Mouse (Mus musculus) heart, embryonic 13.5 days (tissue): ENCODE data around the gene Ttc13. TPM values are rescaled to one million over a fixed set of nuclear protein-coding genes. Genes with fewer than 3 reads are reported as not detected.

Source experiments
- ATAC-seq: fragments of 200-750 bp; cut with Nextera tagmentation; 2 replicates; pipeline ENCODE4 v1.8.0; 2017; ENCODE audit warnings: moderate TSS enrichment; ENCODE audit not compliant: insufficient number of reproducible peaks, low FRiP score, low TSS enrichment; ENCODE audit errors: extremely low read depth
- H3K27ac ChIP-seq: fragments of 300-500 bp; sonication (generic); replicated peaks from 2 replicates; pipeline ENCODE4 v1.5.1; 2015; ENCODE audit warnings: moderate library complexity, mild to moderate bottlenecking, inconsistent platforms
- H3K27me3 ChIP-seq: fragments of 300-500 bp; sonication (generic); replicated peaks from 2 replicates; pipeline ENCODE4 v1.6.1; 2015; ENCODE audit warnings: mild to moderate bottlenecking, inconsistent platforms
- H3K36me3 ChIP-seq: fragments of 300-500 bp; sonication (generic); 2 replicates; pipeline ENCODE4 v1.6.1; 2015; ENCODE audit warnings: mild to moderate bottlenecking, inconsistent platforms
- H3K4me1 ChIP-seq: fragments of 300-500 bp; sonication (generic); 2 replicates; pipeline ENCODE4 v1.6.1; 2015; ENCODE audit warnings: inconsistent platforms
- H3K4me2 ChIP-seq: fragments of 300-500 bp; sonication (generic); 2 replicates; pipeline ENCODE4 v1.6.1; 2015; ENCODE audit warnings: inconsistent platforms, mild to moderate bottlenecking, moderate library complexity
- H3K4me3 ChIP-seq: fragments of 300-500 bp; sonication (generic); 2 replicates; pipeline ENCODE4 v1.5.1; 2015; ENCODE audit warnings: moderate library complexity, mild to moderate bottlenecking, inconsistent platforms
- H3K9ac ChIP-seq: fragments of 300-500 bp; sonication (generic); 2 replicates; pipeline ENCODE4 v1.6.1; 2015; ENCODE audit warnings: inconsistent platforms, mild to moderate bottlenecking, moderate library complexity
- H3K9me3 ChIP-seq: fragments of 300-500 bp; sonication (generic); 2 replicates; pipeline ENCODE4 v1.6.1; 2016; ENCODE audit warnings: inconsistent platforms
- WGBS: fragments of 180-500 bp; shearing (Covaris S2); methylation state at CpG from one replicate; pipeline ENCODE4 v1.1.7; 2015; ENCODE audit warnings: mixed read lengths; 5-methylcytosine and 5-hydroxymethylcytosine counted together
- polyA plus RNA-seq: library from polyadenylated mRNA; unstranded; fragments of >200 nt; fragmentation: Nextera tagmentation; extraction: Ambion mirVana; gene quantifications from 2 replicates; pipeline ENCODE4 v1.2.1, GENCODE M21; 2015

The Ttc13 gene
- polyA plus RNA-seq, 1 experiment from 2014 or later = 27.0 TPM

GRCm38 (mm10) chr8:124703526-124703925 lies 18.3 kb downstream of the Ttc13 start:
- 64% methylated on average over 4 of the region's 4 CpGs for WGBS
- Histone ChIP-seq H3K4me3 (no peak overlapping the region), H3K27me3 (no peaks in the 10 kb centered on the region), H3K9me3 (no peaks in the 10 kb centered on the region), H3K27ac (no peak overlapping the region; the same call in 1 of the 2 replicates), H3K4me1 (no peaks in the 10 kb centered on the region), H3K4me2 (no peak overlapping the region), H3K36me3 (peaks cover 68% of the 10 kb centered on the region), H3K9ac (no peak overlapping the region)
- ATAC-seq = no peak

- no peak for ATAC-seq
- H3K9ac ChIP-seq = no peak overlapping the region
- no peak overlapping the region for H3K4me2 ChIP-seq
- no peak overlapping the region for H3K4me3 ChIP-seq
- H3K4me1 ChIP-seq = no peaks in the 10 kb centered on the region
- H3K27me3 ChIP-seq = no peaks in the 10 kb centered on the region
- H3K9me3 ChIP-seq = no peaks in the 10 kb centered on the region
- WGBS = 64% methylated on average over 3 of the region's 3 CpGs
- peaks cover 73% of the 10 kb centered on the region for H3K36me3 ChIP-seq
- H3K27ac ChIP-seq = no peak overlapping the region
Measured at GRCm38 (mm10) chr8:124702183-124702582, 19.6 kb downstream of the Ttc13 start.

- Histone ChIP-seq H3K4me1 (no peaks in the 10 kb centered on the region), H3K9ac (0 out of 2 replicates have a peak overlapping the region, but pooled peaks have one; percentile 21), H3K4me2 (no peak overlapping the region), H3K27ac (no peak overlapping the region), H3K36me3 (peaks cover 72% of the 10 kb centered on the region), H3K9me3 (no peaks in the 10 kb centered on the region), H3K4me3 (no peak overlapping the region), H3K27me3 (no peaks in the 10 kb centered on the region)
- WGBS = 83% methylated on average over 9 of the region's 9 CpGs
- no peak for ATAC-seq
Measured at GRCm38 (mm10) chr8:124701023-124701422, 20.8 kb downstream of the Ttc13 start.

- no peak overlapping the region for H3K4me3 ChIP-seq
- WGBS = 82% methylated on average over 5 of the region's 5 CpGs
- no peaks in the 10 kb centered on the region for H3K4me1 ChIP-seq
- no peak for ATAC-seq
- H3K9ac ChIP-seq = no peak overlapping the region
- no peaks in the 10 kb centered on the region for H3K9me3 ChIP-seq
- no peak overlapping the region for H3K4me2 ChIP-seq
- peaks cover 70% of the 10 kb centered on the region for H3K36me3 ChIP-seq
- no peaks in the 10 kb centered on the region for H3K27me3 ChIP-seq
- H3K27ac ChIP-seq = no peak overlapping the region
Measured at GRCm38 (mm10) chr8:124700271-124700670, 21.5 kb downstream of the Ttc13 start.

GRCm38 (mm10) chr8:124695424-124696100 lies 26.2 kb downstream of the Ttc13 start:
- Histone ChIP-seq H3K36me3 (peaks cover 69% of the 10 kb centered on the region), H3K9me3 (no peaks in the 10 kb centered on the region), H3K4me1 (no peaks in the 10 kb centered on the region), H3K9ac (no peak overlapping the region), H3K4me3 (no peak overlapping the region), H3K27ac (no peak overlapping the region), H3K4me2 (no peak overlapping the region), H3K27me3 (no peaks in the 10 kb centered on the region)
- no peak for ATAC-seq
- WGBS = 89% methylated on average over 22 of the region's 22 CpGs

- Histone ChIP-seq H3K4me3 (no peak overlapping the region), H3K27me3 (no peaks in the 10 kb centered on the region), H3K4me2 (no peak overlapping the region), H3K4me1 (no peaks in the 10 kb centered on the region), H3K9me3 (no peaks in the 10 kb centered on the region), H3K9ac (no peak overlapping the region), H3K36me3 (peaks cover 64% of the 10 kb centered on the region), H3K27ac (no peak overlapping the region)
- 86% methylated on average over 4 of the region's 4 CpGs for WGBS
- ATAC-seq = no peak
Measured at GRCm38 (mm10) chr8:124691706-124692105, 30.1 kb downstream of the Ttc13 start.

- WGBS = 86% methylated on average over 13 of the region's 13 CpGs
- H3K27ac ChIP-seq = no peak overlapping the region
- peaks cover 71% of the 10 kb centered on the region for H3K36me3 ChIP-seq
- H3K27me3 ChIP-seq = no peaks in the 10 kb centered on the region
- no peak overlapping the region for H3K9ac ChIP-seq
- no peak overlapping the region for H3K4me3 ChIP-seq
- H3K9me3 ChIP-seq = no peaks in the 10 kb centered on the region
- no peaks in the 10 kb centered on the region for H3K4me1 ChIP-seq
- no peak overlapping the region for H3K4me2 ChIP-seq
- no peak for ATAC-seq
Measured at GRCm38 (mm10) chr8:124688899-124689298, 32.9 kb downstream of the Ttc13 start.

- WGBS = 88% methylated on average over 10 of the region's 10 CpGs
- no peak for ATAC-seq
- H3K27ac ChIP-seq = no peak overlapping the region
- H3K4me2 ChIP-seq = no peak overlapping the region
- no peak overlapping the region for H3K4me3 ChIP-seq
- peaks cover 90% of the 10 kb centered on the region for H3K36me3 ChIP-seq
- peaks cover 3% of the 10 kb centered on the region; the same call in 1 of the 2 replicates for H3K4me1 ChIP-seq
- H3K9ac ChIP-seq = no peak overlapping the region
- no peaks in the 10 kb centered on the region for H3K9me3 ChIP-seq
- H3K27me3 ChIP-seq = no peaks in the 10 kb centered on the region
Measured at GRCm38 (mm10) chr8:124682218-124682617, 39.6 kb downstream of the Ttc13 start.

- ATAC-seq = no peak
- Histone ChIP-seq H3K4me2 (no peak overlapping the region), H3K9me3 (no peaks in the 10 kb centered on the region), H3K36me3 (peaks cover 88% of the 10 kb centered on the region), H3K27ac (no peak overlapping the region), H3K4me3 (no peak overlapping the region), H3K9ac (0 out of 2 replicates have a peak overlapping the region, but pooled peaks have one; percentile 19), H3K4me1 (peaks cover 3% of the 10 kb centered on the region; the same call in 1 of the 2 replicates), H3K27me3 (no peaks in the 10 kb centered on the region)
- 79% methylated on average over 10 of the region's 10 CpGs for WGBS
Measured at GRCm38 (mm10) chr8:124681792-124682157, 40.0 kb downstream of the Ttc13 start.

GRCm38 (mm10) chr8:124681077-124681791 lies 40.5 kb downstream of the Ttc13 start:
- Histone ChIP-seq H3K9ac (peak overlapping the region; percentile 19; the same call in 1 of the 2 replicates), H3K36me3 (peaks cover 83% of the 10 kb centered on the region), H3K27ac (no peak overlapping the region), H3K4me1 (peaks cover 3% of the 10 kb centered on the region; the same call in 1 of the 2 replicates), H3K4me3 (no peak overlapping the region), H3K4me2 (no peak overlapping the region), H3K27me3 (no peaks in the 10 kb centered on the region), H3K9me3 (no peaks in the 10 kb centered on the region)
- WGBS = 80% methylated on average over 10 of the region's 10 CpGs
- no peak for ATAC-seq

GRCm38 (mm10) chr8:124678246-124678645 lies 43.5 kb downstream of the Ttc13 start:
- no peaks in the 10 kb centered on the region for H3K27me3 ChIP-seq
- no peaks in the 10 kb centered on the region for H3K9me3 ChIP-seq
- H3K4me3 ChIP-seq = no peak overlapping the region
- ATAC-seq = no peak
- peaks cover 82% of the 10 kb centered on the region for H3K36me3 ChIP-seq
- no peak overlapping the region for H3K9ac ChIP-seq
- no peak overlapping the region for H3K4me2 ChIP-seq
- peaks cover 3% of the 10 kb centered on the region; the same call in 1 of the 2 replicates for H3K4me1 ChIP-seq
- no peak overlapping the region for H3K27ac ChIP-seq
- 87% methylated on average over 13 of the region's 13 CpGs for WGBS
